Comparison of ENCODE assay signal across 19 mouse cellular contexts in the genomic region with DNA sequence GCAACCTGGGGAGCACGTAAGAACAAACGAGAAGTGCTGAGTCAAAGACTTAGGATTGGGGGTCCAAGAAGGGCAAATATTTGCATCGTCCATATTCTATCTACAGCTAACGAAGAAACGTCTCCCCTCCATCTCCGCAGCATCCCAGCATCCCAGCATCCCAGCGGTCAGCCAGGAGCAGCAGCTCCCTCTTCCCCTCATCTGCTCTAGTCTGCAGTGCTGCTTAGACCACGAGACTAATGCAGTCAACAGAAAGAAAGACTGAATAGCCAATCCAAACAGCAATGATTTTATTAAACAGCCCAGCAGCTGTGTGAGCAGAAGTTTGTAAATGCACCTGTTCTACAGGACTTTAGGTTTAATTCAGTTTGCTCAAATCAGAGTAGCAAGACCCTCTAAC. TPM values are rescaled to one million over a fixed set of nuclear protein-coding genes. Genes with fewer than 3 reads are reported as not detected.
DNase-seq lines count a peak whose midpoint lies in the region; ATAC-seq lines count a peak whose summit lies in the region.
"Had no signal": no experiment of that assay in that cellular context is flagged by ENCODE, and none has a peak within 500 bp of the region (broad histone marks: within the 10 kb centered on the region; RNA-seq: fewer than 3 reads in every experiment).

No protein-coding gene starts in this region.

- peak; percentile 54 for ATAC-seq in forebrain, embryonic 12.5 days (ENCODE audit: low FRiP score)
- ATAC-seq in forebrain, embryonic 15.5 days (replicated peaks) = peak; percentile 75
- no peak for ATAC-seq in hindbrain, embryonic 14.5 days (ENCODE audit: low FRiP score)
- no peak for ATAC-seq in midbrain, embryonic 14.5 days (ENCODE audit: low FRiP score, low TSS enrichment)
- ATAC-seq: liver, embryonic 12.5 days had no signal

- WGBS in forebrain, embryonic 12.5 days = 66% methylated on average over 8 of the region's 8 CpGs
- WGBS in forebrain, embryonic 15.5 days = 44% methylated on average over 8 of the region's 8 CpGs
- 77% methylated on average over 8 of the region's 8 CpGs for WGBS in hindbrain, embryonic 14.5 days
- WGBS in midbrain, embryonic 14.5 days = 76% methylated on average over 8 of the region's 8 CpGs

- no peak overlapping the region for H3K4me3 ChIP-seq in forebrain, embryonic 12.5 days (replicated peaks)
- no peak overlapping the region for H3K4me3 ChIP-seq in forebrain, embryonic 15.5 days
- no peak overlapping the region for H3K4me3 ChIP-seq in hindbrain, embryonic 14.5 days (replicated peaks; ENCODE audit: low read length)
- no peak overlapping the region for H3K4me3 ChIP-seq in midbrain, embryonic 14.5 days (replicated peaks; ENCODE audit: low read depth, low read length)
- H3K4me3 ChIP-seq: embryonic facial prominence, embryonic 15.5 days; intestine, embryonic 15.5 days; limb, embryonic 12.5 days; liver, embryonic 12.5 days; neural tube, embryonic 12.5 days; stomach, embryonic 15.5 days had no signal

- H3K4me1 ChIP-seq in forebrain, embryonic 12.5 days = peaks cover 43% of the 10 kb centered on the region
- peaks cover 56% of the 10 kb centered on the region for H3K4me1 ChIP-seq in forebrain, embryonic 15.5 days
- H3K4me1 ChIP-seq in hindbrain, embryonic 14.5 days (replicated peaks; ENCODE audit: control insufficient read depth, insufficient read depth, low read length) = peaks cover 8% of the 10 kb centered on the region
- H3K4me1 ChIP-seq in midbrain, embryonic 14.5 days (ENCODE audit: control insufficient read depth, insufficient read depth, low read length) = peaks cover 13% of the 10 kb centered on the region
- H3K4me1 ChIP-seq: intestine, embryonic 15.5 days had no signal

- no peaks in the 10 kb centered on the region for H3K27me3 ChIP-seq in forebrain, embryonic 12.5 days
- H3K27me3 ChIP-seq in forebrain, embryonic 15.5 days = no peaks in the 10 kb centered on the region
- no peaks in the 10 kb centered on the region for H3K27me3 ChIP-seq in hindbrain, embryonic 14.5 days (ENCODE audit: control insufficient read depth, insufficient read depth, low read length)
- H3K27me3 ChIP-seq in midbrain, embryonic 14.5 days (ENCODE audit: control insufficient read depth, insufficient read depth, low read length) = no peaks in the 10 kb centered on the region
- H3K27me3 ChIP-seq: embryonic facial prominence, embryonic 15.5 days; intestine, embryonic 15.5 days; limb, embryonic 12.5 days; liver, embryonic 12.5 days; neural tube, embryonic 12.5 days; stomach, embryonic 15.5 days had no signal

- DNase-seq in hindbrain, embryonic 14.5 days (ENCODE audit: low spot score) = no peak
- DNase-seq in midbrain, embryonic 14.5 days = no peak
- no peak for DNase-seq in adrenal gland, adult 8-10 months
- no peak for DNase-seq in ovary, adult 18-20 months (ENCODE audit: low spot score)
- DNase-seq in layer of hippocampus, adult 11-12 months (ENCODE audit: low spot score) = no peak
- no peak for DNase-seq in right cerebral cortex, postnatal 14 days
- DNase-seq: adrenal gland, postnatal 10 days; heart, postnatal 36 days; kidney, adult 9 months; lung, embryonic 14.5 days; thymus, adult 18-20 months had no signal

- H3K4me2 ChIP-seq in forebrain, embryonic 12.5 days = no peak overlapping the region
- no peak overlapping the region for H3K4me2 ChIP-seq in forebrain, embryonic 15.5 days (replicated peaks)
- H3K4me2 ChIP-seq in hindbrain, embryonic 14.5 days (replicated peaks) = no peak overlapping the region
- H3K4me2 ChIP-seq in midbrain, embryonic 14.5 days (ENCODE audit: low read length) = no peak overlapping the region
- H3K4me2 ChIP-seq: embryonic facial prominence, embryonic 15.5 days; intestine, embryonic 15.5 days; limb, embryonic 12.5 days; liver, embryonic 12.5 days; lung, embryonic 14.5 days; neural tube, embryonic 12.5 days; stomach, embryonic 15.5 days had no signal

- H3K36me3 ChIP-seq in forebrain, embryonic 12.5 days (replicated peaks) = no peaks in the 10 kb centered on the region
- no peaks in the 10 kb centered on the region for H3K36me3 ChIP-seq in forebrain, embryonic 15.5 days
- H3K36me3 ChIP-seq in hindbrain, embryonic 14.5 days (replicated peaks; ENCODE audit: control insufficient read depth, insufficient read depth) = no peaks in the 10 kb centered on the region
- H3K36me3 ChIP-seq in midbrain, embryonic 14.5 days (ENCODE audit: control insufficient read depth, insufficient read depth, low read length) = no peaks in the 10 kb centered on the region
- H3K36me3 ChIP-seq: embryonic facial prominence, embryonic 15.5 days; intestine, embryonic 15.5 days; limb, embryonic 12.5 days; liver, embryonic 12.5 days; neural tube, embryonic 12.5 days; stomach, embryonic 15.5 days had no signal

- H3K9ac ChIP-seq in forebrain, embryonic 12.5 days = no peak overlapping the region
- peak overlapping the region; percentile 22; the same call in 1 of the 2 replicates for H3K9ac ChIP-seq in forebrain, embryonic 15.5 days (replicated peaks)
- no peak overlapping the region for H3K9ac ChIP-seq in hindbrain, embryonic 14.5 days
- no peak overlapping the region for H3K9ac ChIP-seq in midbrain, embryonic 14.5 days (replicated peaks; ENCODE audit: low read length)
- H3K9ac ChIP-seq: embryonic facial prominence, embryonic 15.5 days; intestine, embryonic 15.5 days; limb, embryonic 12.5 days; liver, embryonic 12.5 days; lung, embryonic 14.5 days; neural tube, embryonic 12.5 days; stomach, embryonic 15.5 days had no signal

- H3K27ac ChIP-seq in forebrain, embryonic 12.5 days = peak overlapping the region; percentile 81
- peak overlapping the region; percentile 89 for H3K27ac ChIP-seq in forebrain, embryonic 15.5 days (replicated peaks)
- peak overlapping the region; percentile 47; the same call in 1 of the 2 replicates for H3K27ac ChIP-seq in hindbrain, embryonic 14.5 days
- H3K27ac ChIP-seq in midbrain, embryonic 14.5 days (replicated peaks; ENCODE audit: low read depth, low read length) = peak overlapping the region; percentile 56; the same call in 1 of the 2 replicates
- H3K27ac ChIP-seq: embryonic facial prominence, embryonic 15.5 days; intestine, embryonic 15.5 days; limb, embryonic 12.5 days; liver, embryonic 12.5 days; neural tube, embryonic 12.5 days had no signal

- H3K9me3 ChIP-seq in forebrain, embryonic 12.5 days = no peaks in the 10 kb centered on the region
- no peaks in the 10 kb centered on the region for H3K9me3 ChIP-seq in forebrain, embryonic 15.5 days
- no peaks in the 10 kb centered on the region for H3K9me3 ChIP-seq in hindbrain, embryonic 14.5 days (ENCODE audit: control insufficient read depth, low read length)
- H3K9me3 ChIP-seq in midbrain, embryonic 14.5 days (ENCODE audit: control insufficient read depth, low read length) = no peaks in the 10 kb centered on the region
- H3K9me3 ChIP-seq: embryonic facial prominence, embryonic 15.5 days; intestine, embryonic 15.5 days; limb, embryonic 12.5 days; liver, embryonic 12.5 days; neural tube, embryonic 12.5 days; stomach, embryonic 15.5 days had no signal

RNA-seq across cellular contexts. Expression of a gene that starts 32.0 kb away (rescaled TPM):
- polyA plus RNA-seq in forebrain, embryonic 12.5 days (2016; fragmentation: Nextera tagmentation; extraction: Ambion mirVana) = 33.9 and 37.2 TPM in 2 replicates
- polyA plus RNA-seq in forebrain, embryonic 15.5 days (2015; fragmentation: Nextera tagmentation; extraction: Ambion mirVana) = 27.8 and 28.0 TPM in 2 replicates
- 19.4 and 22.9 TPM in 2 replicates for polyA plus RNA-seq in hindbrain, embryonic 14.5 days (2014; fragmentation: Nextera tagmentation; extraction: Ambion mirVana)
- polyA plus RNA-seq in midbrain, embryonic 14.5 days (2014; fragmentation: Nextera tagmentation; extraction: Ambion mirVana) = 18.2 and 23.5 TPM in 2 replicates
- total RNA-seq in adrenal gland, adult 8-10 months (2022) = 10 to 100 TPM; 21.4 to 36.6 (median 31.2) TPM

Comparison
In these comparisons a context has a peak if more than half of its experiments do, and no peak if none do; other contexts are left out.
1. ATAC-seq: peak in forebrain, embryonic 12.5 days (single experiment) and forebrain, embryonic 15.5 days (single experiment); none in hindbrain, embryonic 14.5 days (single experiment) and midbrain, embryonic 14.5 days (single experiment).
2. Peak in every context shown above with its lines, with median percentiles within 50 percentile points of each other: H3K27ac ChIP-seq.